Mouse (Mus musculus): ENCODE results near the gene Rgp1. TPM values are rescaled to one million over a fixed set of nuclear protein-coding genes. Genes with fewer than 3 reads are reported as not detected.
"Not testable (repeated sequence)": the region's sequence is repeated elsewhere in the genome, so short reads cannot be mapped to it uniquely, and the experiment has no call there.

Gene Rgp1
- polyA plus RNA-seq, 1 experiment from 2014 or later, result 26.5 TPM

DNA sequence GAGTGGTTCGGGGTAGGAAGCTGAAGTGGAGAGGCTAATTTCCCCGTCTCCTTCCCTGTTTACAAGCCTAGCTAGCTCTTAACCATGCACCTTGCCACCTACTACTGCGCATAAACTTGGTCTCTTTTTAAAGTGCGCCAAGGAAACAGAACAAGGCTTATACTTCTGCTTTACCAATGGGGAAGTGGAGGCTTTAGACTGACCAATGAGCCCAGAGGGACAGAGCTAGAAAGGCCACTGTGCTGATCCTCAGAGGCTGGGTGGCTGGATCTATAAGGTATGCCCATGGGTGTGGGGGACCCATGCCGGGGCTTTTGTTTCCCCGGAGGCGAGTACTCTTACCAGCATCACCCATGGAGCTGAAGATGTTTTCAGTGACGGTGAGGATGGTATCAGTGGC, 31.4 kb upstream of the Rgp1 start:
- Histone ChIP-seq H3K4me1 (ENCODE audit: control insufficient read depth, insufficient read depth, low read length) (no peaks in the 10 kb centered on the region), H3K4me2 (ENCODE audit: low read depth) (no peak overlapping the region), H3K27me3 (ENCODE audit: control insufficient read depth, insufficient read depth, low read length) (no peaks in the 10 kb centered on the region), H3K4me3 (ENCODE audit: low read depth, low read length) (no peak overlapping the region), H3K27ac (ENCODE audit: low read depth, low read length) (no peak overlapping the region), H3K36me3 (ENCODE audit: control insufficient read depth, insufficient read depth, low read length) (peaks cover 55% of the 10 kb centered on the region), H3K9ac (ENCODE audit: low read length) (no peak overlapping the region), H3K9me3 (ENCODE audit: control insufficient read depth, low read length) (no peaks in the 10 kb centered on the region; the same call in 1 of the 2 replicates)
- DNase-seq (ENCODE audit: low spot score) (no peak), ATAC-seq (ENCODE audit: insufficient read depth, low FRiP score, low TSS enrichment) (no peak)
- 95% methylated on average over 8 of the region's 8 CpGs for WGBS

- H3K4me3 ChIP-seq (ENCODE audit: low read depth, low read length), result no peak overlapping the region
- no peak overlapping the region for H3K27ac ChIP-seq (ENCODE audit: low read depth, low read length)
- H3K36me3 ChIP-seq (ENCODE audit: control insufficient read depth, insufficient read depth, low read length), result peaks cover 58% of the 10 kb centered on the region
- 95% methylated on average over 12 of the region's 12 CpGs for WGBS
- H3K9ac ChIP-seq (ENCODE audit: low read length), result no peak overlapping the region
- no peaks in the 10 kb centered on the region for H3K27me3 ChIP-seq (ENCODE audit: control insufficient read depth, insufficient read depth, low read length)
- no peaks in the 10 kb centered on the region; the same call in 1 of the 2 replicates for H3K9me3 ChIP-seq (ENCODE audit: control insufficient read depth, low read length)
- no peaks in the 10 kb centered on the region for H3K4me1 ChIP-seq (ENCODE audit: control insufficient read depth, insufficient read depth, low read length)
- H3K4me2 ChIP-seq (ENCODE audit: low read depth), result no peak overlapping the region
- no peak for DNase-seq (ENCODE audit: low spot score)
- ATAC-seq (ENCODE audit: insufficient read depth, low FRiP score, low TSS enrichment), result no peak
Observed at GRCm38 (mm10) chr4:43549055-43549454, 29.5 kb upstream of the Rgp1 start.

DNA sequence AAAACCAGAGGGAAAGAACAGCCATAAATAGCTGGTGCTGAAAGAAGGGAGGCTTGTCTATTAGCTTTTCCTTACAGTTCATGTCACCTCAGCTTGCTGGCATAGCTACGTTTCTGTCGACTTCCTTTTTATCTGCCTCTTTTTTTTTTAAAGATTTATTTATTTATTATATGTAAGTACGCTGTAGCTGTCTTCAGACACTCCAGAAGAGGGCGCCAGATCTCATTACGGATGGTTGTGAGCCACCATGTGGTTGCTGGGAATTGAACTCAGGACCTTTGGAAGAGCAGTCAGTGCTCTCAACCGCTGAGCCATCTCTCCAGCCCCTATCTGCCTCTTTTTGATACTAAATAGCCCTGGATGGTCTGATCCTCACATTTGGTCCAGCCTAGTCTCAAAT, 26.7 kb upstream of the Rgp1 start:
- H3K27me3 ChIP-seq (ENCODE audit: control insufficient read depth, insufficient read depth, low read length); H3K9ac ChIP-seq (ENCODE audit: low read length); H3K4me3 ChIP-seq (ENCODE audit: low read depth, low read length); H3K4me2 ChIP-seq (ENCODE audit: low read depth); H3K9me3 ChIP-seq (ENCODE audit: control insufficient read depth, low read length); DNase-seq (ENCODE audit: low spot score); H3K4me1 ChIP-seq (ENCODE audit: control insufficient read depth, insufficient read depth, low read length); H3K27ac ChIP-seq (ENCODE audit: low read depth, low read length); ATAC-seq (ENCODE audit: insufficient read depth, low FRiP score, low TSS enrichment): not testable (repeated sequence)
- H3K36me3 ChIP-seq (ENCODE audit: control insufficient read depth, insufficient read depth, low read length), result peaks cover 50% of the 10 kb centered on the region
- WGBS, result 88% methylated on average over 6 of the region's 6 CpGs

GRCm38 (mm10) chr4:43552437-43552836, 26.1 kb upstream of the Rgp1 start:
- Histone ChIP-seq H3K36me3 (ENCODE audit: control insufficient read depth, insufficient read depth, low read length) (peaks cover 47% of the 10 kb centered on the region), H3K27me3 (ENCODE audit: control insufficient read depth, insufficient read depth, low read length) (no peaks in the 10 kb centered on the region), H3K9me3 (ENCODE audit: control insufficient read depth, low read length) (no peaks in the 10 kb centered on the region; the same call in 1 of the 2 replicates), H3K27ac (ENCODE audit: low read depth, low read length) (no peak overlapping the region), H3K4me2 (ENCODE audit: low read depth) (no peak overlapping the region), H3K4me3 (ENCODE audit: low read depth, low read length) (no peak overlapping the region), H3K9ac (ENCODE audit: low read length) (no peak overlapping the region), H3K4me1 (ENCODE audit: control insufficient read depth, insufficient read depth, low read length) (no peaks in the 10 kb centered on the region; the same call in 1 of the 2 replicates)
- 65% methylated on average over 5 of the region's 5 CpGs for WGBS
- ATAC-seq (ENCODE audit: insufficient read depth, low FRiP score, low TSS enrichment) (no peak), DNase-seq (ENCODE audit: low spot score) (no peak)

DNA sequence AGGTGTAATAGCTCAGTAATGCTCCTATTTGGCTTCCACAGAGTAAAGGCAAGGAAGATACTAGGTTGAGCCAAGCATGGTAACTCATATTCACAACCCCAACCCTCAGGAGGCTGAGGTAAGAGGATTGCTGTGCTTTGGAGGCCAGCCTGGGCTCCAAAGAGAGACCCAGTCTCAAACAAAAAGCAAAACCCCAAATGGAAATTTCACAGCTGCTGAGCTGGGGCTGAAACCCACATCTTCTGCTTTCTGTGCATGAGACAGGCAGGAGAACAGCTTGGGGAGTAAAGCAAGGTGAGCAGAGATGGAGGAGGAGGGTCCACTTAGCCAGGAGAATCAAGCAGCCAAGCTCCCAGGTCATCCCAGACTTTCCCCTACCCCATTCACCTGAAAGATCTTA, 24.6 kb upstream of the Rgp1 start:
- peaks cover 10% of the 10 kb centered on the region for H3K4me1 ChIP-seq (ENCODE audit: control insufficient read depth, insufficient read depth, low read length)
- peaks cover 36% of the 10 kb centered on the region for H3K36me3 ChIP-seq (ENCODE audit: control insufficient read depth, insufficient read depth, low read length)
- H3K9me3 ChIP-seq (ENCODE audit: control insufficient read depth, low read length), result no peaks in the 10 kb centered on the region; the same call in 1 of the 2 replicates
- H3K27ac ChIP-seq (ENCODE audit: low read depth, low read length), result no peak overlapping the region
- no peak for ATAC-seq (ENCODE audit: insufficient read depth, low FRiP score, low TSS enrichment)
- no peak overlapping the region for H3K9ac ChIP-seq (ENCODE audit: low read length)
- H3K27me3 ChIP-seq (ENCODE audit: control insufficient read depth, insufficient read depth, low read length), result no peaks in the 10 kb centered on the region
- H3K4me2 ChIP-seq (ENCODE audit: low read depth), result no peak overlapping the region
- H3K4me3 ChIP-seq (ENCODE audit: low read depth, low read length), result no peak overlapping the region
- DNase-seq (ENCODE audit: low spot score), result no peak

- H3K9ac ChIP-seq (ENCODE audit: low read length), result no peak overlapping the region
- ATAC-seq (ENCODE audit: insufficient read depth, low FRiP score, low TSS enrichment), result no peak
- H3K27ac ChIP-seq (ENCODE audit: low read depth, low read length), result no peak overlapping the region
- WGBS, result 93% methylated on average over 7 of the region's 7 CpGs
- peaks cover 26% of the 10 kb centered on the region for H3K4me1 ChIP-seq (ENCODE audit: control insufficient read depth, insufficient read depth, low read length)
- no peaks in the 10 kb centered on the region; the same call in 1 of the 2 replicates for H3K9me3 ChIP-seq (ENCODE audit: control insufficient read depth, low read length)
- H3K27me3 ChIP-seq (ENCODE audit: control insufficient read depth, insufficient read depth, low read length), result no peaks in the 10 kb centered on the region
- DNase-seq (ENCODE audit: low spot score), result no peak
- H3K4me2 ChIP-seq (ENCODE audit: low read depth), result no peak overlapping the region
- peaks cover 28% of the 10 kb centered on the region for H3K36me3 ChIP-seq (ENCODE audit: control insufficient read depth, insufficient read depth, low read length)
- H3K4me3 ChIP-seq (ENCODE audit: low read depth, low read length), result no peak overlapping the region
Observed at GRCm38 (mm10) chr4:43555926-43556325, 22.6 kb upstream of the Rgp1 start.

DNA sequence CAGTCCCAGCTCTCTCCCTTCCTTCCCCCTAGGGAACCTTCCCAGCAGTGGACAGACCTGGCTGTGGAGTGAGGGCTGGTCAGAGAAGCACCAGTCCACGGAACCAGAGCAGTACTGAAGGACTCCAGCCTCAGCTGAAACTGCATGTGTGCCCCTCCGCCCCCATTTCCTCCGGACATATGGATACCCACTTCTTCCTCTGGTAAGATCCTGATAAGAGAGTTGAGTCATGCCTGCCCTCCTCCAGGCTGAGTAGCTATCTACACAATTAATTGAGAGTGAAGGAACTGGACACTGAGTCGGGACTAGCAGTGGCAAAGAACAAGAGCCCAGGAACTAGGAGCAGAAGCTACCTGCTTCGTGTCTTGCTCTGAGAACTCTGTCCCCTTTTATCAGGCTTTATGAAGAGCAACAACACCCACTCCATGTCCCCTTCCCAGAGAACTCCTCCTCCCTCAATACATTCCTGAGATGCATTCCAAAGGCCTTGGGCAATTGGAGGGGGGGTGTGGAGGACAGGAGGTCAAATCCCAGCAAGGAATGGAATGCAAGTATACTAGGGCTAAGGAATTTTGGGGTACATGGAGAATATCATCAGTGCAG, 20.4 kb upstream of the Rgp1 start:
- peaks cover 33% of the 10 kb centered on the region for H3K4me1 ChIP-seq (ENCODE audit: control insufficient read depth, insufficient read depth, low read length)
- no peaks in the 10 kb centered on the region for H3K27me3 ChIP-seq (ENCODE audit: control insufficient read depth, insufficient read depth, low read length)
- ATAC-seq (ENCODE audit: insufficient read depth, low FRiP score, low TSS enrichment) (no peak), DNase-seq (ENCODE audit: low spot score) (peak; percentile 49)
- H3K27ac ChIP-seq (ENCODE audit: low read depth, low read length), result no peak overlapping the region
- no peaks in the 10 kb centered on the region for H3K9me3 ChIP-seq (ENCODE audit: control insufficient read depth, low read length)
- H3K9ac ChIP-seq (ENCODE audit: low read length), result no peak overlapping the region
- 31% methylated on average over 5 of the region's 5 CpGs for WGBS
- H3K4me2 ChIP-seq (ENCODE audit: low read depth), result peak overlapping the region; percentile 32
- no peak overlapping the region for H3K4me3 ChIP-seq (ENCODE audit: low read depth, low read length)
- peaks cover 15% of the 10 kb centered on the region for H3K36me3 ChIP-seq (ENCODE audit: control insufficient read depth, insufficient read depth, low read length)

DNA sequence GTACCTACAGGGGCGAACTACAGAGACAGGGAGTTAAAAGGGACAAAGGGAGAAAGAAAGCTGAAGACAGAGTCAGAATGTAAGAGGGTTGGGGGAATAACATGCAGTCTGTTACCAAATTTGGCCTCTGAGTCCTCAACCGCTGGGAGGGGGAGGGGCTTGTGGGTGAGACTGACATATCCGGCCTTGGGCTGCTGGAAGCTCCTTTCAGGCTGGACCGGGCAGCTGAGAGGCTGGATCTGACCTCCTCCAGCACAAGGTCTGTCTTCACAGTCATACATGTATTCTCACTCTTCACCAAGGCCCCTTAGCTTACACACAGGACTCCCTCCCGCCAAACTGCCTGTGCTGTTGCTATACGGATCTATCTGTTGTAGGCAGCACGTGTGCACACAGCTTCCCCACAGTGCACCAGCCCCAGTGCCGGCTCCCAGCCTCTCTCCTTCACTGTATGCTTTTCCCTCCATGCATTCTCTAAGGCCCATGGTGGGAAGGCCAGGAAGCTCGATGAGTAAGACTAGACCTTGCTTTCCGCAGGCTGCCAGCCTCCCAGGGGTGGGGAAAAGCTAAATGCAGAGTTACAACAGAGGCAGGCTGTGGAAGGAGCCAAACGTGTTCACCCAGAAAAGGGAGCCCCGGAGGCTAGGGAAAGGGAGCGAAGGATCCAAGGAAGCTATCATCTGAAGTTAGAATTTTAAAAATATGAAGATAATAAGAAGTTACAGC, 19.7 kb upstream of the Rgp1 start:
- H3K36me3 ChIP-seq (ENCODE audit: control insufficient read depth, insufficient read depth, low read length), result peaks cover 11% of the 10 kb centered on the region
- H3K4me2 ChIP-seq (ENCODE audit: low read depth), result peak overlapping the region; percentile 32
- H3K27ac ChIP-seq (ENCODE audit: low read depth, low read length), result peak overlapping the region; percentile 65
- no peaks in the 10 kb centered on the region for H3K27me3 ChIP-seq (ENCODE audit: control insufficient read depth, insufficient read depth, low read length)
- 22% methylated on average over 13 of the region's 13 CpGs for WGBS
- H3K4me1 ChIP-seq (ENCODE audit: control insufficient read depth, insufficient read depth, low read length), result peaks cover 38% of the 10 kb centered on the region
- H3K9me3 ChIP-seq (ENCODE audit: control insufficient read depth, low read length), result no peaks in the 10 kb centered on the region
- H3K9ac ChIP-seq (ENCODE audit: low read length), result 0 out of 2 replicates have a peak overlapping the region, but pooled peaks have one; percentile 28
- ATAC-seq (ENCODE audit: insufficient read depth, low FRiP score, low TSS enrichment) (no peak), DNase-seq (ENCODE audit: low spot score) (peak; percentile 69)
- H3K4me3 ChIP-seq (ENCODE audit: low read depth, low read length), result no peak overlapping the region

Measured in neural tube, embryonic 11.5 days (tissue).